Mouse (Mus musculus) retina, adult 2 months (tissue): ENCODE measurements at regions not wholly inside any gene's neighbourhood (a gene's known extent, or its start where the extent isn't known, plus 50 kb on each side); places are given as distances from the start of the nearest gene placed in this dataset.

Experiments used
- DNase-seq: peaks from one replicate; pipeline ENCODE4 v3.0.0-alpha.2; 2012; ENCODE audit warnings: low read depth, low spot score

DNA sequence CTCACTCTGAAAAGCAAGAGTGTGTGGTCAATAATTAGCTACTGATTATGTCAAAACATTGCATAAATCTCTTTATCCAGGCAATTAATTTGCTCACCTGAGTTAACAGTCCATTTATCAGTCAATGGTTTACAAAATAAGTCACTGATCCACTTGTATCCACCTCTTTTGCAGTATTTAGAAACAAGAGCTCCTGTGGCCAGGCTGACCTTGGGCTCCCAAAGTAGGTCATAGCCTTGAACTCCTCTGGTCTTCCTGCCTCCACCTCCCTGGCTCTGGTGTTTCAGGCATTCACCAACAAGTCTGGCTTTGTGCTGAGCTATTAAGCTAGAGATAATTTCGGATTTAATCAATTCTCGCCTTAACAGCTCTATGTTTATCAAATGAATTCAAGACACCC is 675.8 kb upstream of the Tmem132c start:
- DNase-seq, result no peak

DNA sequence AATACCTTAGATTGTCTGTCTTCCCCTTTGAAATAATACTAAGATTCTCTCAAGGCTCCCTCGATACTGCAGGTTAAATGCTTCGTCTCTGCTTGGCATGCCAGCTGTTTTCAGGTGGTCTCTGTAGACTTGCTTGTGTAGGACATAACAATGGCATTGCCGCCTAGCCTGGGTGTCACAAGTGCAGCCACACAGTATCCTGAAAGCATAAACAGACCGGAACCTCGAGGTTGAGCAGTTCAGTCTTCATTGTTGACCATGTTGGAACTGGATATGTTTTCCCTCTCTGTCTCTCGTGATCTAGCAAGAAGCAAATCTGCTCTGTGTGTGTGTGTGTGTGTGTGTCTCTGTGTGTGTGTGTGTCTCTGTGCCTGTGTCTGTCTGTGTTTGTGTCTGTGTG is 675.4 kb upstream of the Tmem132c start:
- DNase-seq, result no peak

DNA sequence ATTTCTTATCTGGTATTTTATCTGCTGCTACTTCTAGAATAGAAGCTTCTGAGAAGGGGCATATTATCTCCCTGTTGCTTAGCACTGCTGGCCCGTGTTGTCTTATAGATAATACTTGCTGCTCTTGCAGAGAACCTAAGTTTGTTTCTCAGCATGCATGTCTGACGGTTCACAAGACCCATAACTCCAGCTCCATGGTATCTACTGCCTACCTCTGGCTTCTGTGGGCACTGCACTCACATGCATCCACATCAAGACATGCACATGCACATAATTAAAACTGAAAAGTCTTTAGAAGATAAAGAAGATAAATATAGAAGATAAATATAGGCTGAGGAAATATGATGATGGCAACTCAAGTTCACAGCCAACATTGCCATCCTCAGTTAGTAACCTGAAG is 667.8 kb upstream of the Tmem132c start:
- no peak for DNase-seq

DNA sequence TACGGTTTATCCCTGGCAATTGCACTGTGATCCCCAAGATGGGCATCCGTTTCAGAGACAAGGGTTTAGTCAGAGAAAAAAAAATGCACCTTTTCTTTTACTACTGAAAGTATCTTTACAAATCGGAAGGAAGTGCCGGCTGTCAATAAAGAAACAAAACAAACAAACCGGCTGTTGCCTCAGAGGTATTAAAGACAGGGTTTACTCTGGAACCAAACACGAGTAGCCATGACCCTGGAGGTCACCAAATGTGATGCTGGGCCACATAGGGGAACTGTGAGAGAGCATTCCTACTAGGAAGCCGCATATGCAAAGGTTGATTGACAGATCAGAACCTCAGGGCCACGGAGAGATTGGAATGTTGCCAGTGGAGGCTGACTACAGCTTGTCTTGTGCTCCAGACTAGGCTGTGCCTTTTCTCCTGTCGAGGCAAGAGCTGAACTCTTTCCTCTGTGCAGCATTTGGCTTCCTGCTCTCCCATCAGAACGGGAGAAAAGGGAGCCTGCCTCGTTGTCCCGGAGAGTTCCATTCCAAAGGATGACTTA is 643.8 kb upstream of the Tmem132c start:
- no peak for DNase-seq

DNA sequence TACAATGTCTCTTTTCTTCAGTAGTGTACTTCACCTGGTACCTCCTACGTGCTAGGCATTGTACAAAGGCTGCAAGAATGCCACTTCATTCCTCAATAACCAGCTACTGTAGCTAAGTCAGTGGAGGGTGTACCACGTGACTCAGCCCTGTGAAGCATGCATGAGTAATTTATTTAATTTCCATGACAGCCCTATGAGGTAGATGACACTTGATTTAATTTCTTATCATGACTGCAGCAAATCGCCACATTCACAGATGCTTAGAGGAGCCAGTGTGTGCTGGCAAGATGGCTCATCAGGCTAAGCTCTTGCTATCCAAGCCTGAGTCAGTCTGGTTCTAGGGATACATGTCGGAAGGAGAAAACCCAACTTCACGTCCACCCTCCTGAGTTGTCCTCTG is 642.0 kb upstream of the Tmem132c start:
- DNase-seq, result no peak

DNA sequence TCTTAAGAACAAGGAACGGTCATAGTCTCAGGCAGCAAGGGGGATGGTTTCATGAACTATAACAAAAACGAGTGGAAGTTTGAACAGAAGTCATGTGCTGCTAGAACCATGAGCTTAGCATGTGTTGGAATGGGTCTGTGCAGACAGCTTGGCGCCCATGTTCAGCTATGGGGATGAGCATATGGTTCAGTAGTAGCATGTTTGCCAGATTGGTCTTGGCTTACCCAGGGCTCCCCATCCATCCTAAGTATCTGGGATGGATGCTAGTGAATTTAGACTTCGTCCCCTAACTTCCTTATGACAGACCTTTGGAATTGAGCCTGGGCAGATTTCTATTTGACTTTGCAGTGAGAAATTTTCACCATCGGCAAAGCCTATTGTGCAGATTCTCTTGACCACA is 634.9 kb upstream of the Tmem132c start:
- DNase-seq, result no peak

DNA sequence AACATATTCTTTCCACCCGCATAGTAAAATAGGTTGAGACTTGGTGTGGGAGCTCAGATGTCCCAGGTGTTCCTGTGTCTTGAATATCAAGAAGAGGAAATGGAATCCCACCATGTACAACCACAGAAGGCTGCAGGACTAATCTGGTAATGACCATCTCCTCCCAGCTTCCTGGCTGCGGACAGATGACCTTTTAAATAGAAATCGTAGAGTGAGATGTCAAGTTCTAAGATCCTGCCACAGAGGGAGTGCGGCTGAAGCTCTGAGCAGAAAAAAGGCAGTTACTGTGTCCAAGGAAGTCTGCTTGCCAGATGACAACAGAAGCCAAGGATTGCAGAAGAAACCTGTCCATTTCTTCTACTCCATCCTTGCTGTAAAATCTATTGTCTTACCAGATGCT is 629.0 kb upstream of the Tmem132c start:
- DNase-seq, result no peak

DNA sequence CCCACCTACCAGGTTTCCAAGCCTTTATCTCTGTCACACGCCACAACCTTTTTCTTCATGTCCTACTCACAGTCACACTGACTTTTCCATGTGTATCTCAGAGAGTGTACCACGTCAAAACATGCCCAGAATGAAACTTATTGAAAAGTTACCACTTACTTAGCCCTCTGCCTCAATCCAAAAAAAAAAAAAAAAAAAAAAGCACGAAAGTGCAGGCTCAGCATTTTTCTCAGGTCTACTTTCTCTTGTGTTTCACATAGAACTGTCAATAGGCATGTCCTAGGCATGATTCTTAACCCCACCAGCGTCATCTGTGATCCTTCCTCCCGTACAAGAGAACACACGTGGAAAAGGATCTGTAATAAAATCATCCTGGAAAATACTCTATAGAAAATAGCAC is 619.1 kb upstream of the Tmem132c start:
- DNase-seq, result no peak

DNA sequence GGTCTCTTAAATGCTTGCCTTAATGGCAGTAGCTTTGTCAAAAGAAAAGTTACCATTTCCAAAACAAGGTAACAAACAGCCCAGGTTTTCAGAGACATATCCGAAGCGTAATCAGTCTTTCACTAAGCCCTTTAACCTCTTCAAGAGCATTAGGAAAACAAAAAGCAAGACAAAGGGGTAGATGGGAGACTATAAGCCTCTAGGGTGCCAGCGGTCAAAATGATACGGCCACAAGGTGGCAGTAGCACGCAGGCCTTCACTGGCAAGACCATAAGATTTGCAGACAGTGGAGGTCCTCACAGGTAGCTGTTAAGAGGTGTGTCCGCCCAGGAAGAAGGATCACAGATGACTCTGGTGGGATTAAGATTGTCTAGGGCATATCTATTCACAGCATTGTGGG is 618.4 kb upstream of the Tmem132c start:
- peak; percentile 8 for DNase-seq

DNA sequence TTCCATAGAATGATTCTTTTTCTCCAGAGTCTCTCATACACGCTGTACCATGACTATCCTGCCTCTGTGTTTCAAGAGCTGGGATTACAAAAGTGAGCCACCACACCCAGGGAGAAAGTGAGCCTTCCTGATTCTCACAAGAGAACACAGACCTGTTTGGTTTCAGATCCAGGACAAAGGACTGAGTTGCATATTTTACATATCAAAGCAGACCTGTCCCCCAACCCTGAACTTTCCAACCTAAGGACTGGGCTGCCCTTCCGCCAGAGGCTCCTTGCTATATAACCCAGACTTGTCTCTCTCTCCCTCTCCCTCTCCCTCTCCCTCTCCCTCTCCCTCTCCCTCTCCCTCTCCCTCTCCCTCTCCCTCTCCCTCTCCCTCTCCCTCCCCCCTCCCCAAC is 611.8 kb upstream of the Tmem132c start:
- DNase-seq, result no peak

DNA sequence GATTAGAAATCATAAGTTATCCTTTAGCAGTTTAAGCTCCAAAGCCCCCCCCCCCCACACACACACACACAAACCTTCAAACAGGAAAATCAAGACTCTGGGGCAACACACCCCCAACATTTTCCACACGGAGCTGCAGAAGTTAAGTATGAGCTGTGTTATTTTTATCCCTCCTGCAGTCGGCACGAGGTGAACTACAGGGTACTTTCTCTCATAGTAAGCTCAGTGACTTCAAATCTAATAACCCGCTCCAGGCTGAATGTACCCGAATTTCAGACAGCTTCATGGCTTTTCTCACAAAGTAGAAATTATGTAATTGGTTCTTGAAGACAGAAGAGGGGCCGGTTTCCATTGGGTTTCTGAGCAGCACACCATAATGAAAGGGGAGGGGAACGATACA is 591.2 kb upstream of the Tmem132c start:
- DNase-seq, result no peak

DNA sequence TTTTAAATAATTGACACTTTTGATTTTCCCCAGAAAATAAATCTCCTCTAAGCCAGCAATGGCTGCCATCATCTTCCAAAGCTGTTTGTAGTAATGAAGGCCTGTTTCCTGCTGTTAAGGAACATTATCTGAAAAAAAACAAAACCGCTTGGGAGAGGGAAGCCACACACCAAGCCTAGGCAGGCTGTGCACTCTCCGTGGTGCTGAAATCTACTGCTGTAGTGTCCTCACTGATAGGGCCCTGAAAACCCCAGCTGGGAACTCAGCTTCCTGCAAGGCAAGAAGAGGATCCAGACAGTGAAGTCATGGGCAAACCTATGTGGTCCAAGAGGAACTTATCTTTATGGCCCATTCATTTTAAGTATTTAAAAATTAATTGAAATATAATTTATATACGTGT is 590.2 kb upstream of the Tmem132c start:
- no peak for DNase-seq

DNA sequence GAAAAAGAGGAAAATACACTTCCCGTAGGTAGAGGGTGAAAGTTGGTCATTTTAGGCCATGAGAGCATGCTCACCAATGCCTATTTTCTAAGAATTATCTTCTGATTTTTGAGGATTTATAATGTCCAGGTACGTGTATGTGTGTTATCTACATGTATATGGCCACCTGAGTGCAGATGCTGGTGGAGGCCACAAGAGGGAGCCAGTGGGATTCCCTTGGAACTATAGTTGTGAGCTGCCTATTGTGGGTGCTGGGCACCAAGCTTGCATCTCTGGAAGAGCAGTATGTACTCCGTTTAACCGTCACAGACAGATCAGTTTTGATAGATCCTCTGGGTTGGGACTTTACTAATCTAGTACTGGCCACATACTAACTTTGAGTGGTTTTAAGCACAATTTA is 579.0 kb upstream of the Tmem132c start:
- no peak for DNase-seq

DNA sequence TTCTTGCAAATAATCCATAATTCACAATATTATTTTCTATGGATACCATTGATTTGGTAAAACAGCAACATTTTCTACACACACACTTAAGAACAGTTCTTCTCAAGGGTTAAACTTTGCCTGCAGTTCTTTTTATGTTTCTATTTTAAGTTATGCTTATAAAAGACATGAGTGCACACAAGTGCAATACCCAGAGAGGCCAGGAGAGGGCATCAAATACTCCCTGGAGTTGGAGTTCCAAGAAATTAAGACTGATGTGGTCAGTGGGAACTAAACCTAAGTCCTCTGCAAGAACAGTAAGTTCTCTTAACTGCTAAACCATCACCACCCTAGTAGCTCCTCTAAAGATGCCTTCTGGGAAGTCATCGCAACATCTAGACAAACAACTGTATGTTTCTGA is 570.5 kb upstream of the Tmem132c start:
- no peak for DNase-seq

DNA sequence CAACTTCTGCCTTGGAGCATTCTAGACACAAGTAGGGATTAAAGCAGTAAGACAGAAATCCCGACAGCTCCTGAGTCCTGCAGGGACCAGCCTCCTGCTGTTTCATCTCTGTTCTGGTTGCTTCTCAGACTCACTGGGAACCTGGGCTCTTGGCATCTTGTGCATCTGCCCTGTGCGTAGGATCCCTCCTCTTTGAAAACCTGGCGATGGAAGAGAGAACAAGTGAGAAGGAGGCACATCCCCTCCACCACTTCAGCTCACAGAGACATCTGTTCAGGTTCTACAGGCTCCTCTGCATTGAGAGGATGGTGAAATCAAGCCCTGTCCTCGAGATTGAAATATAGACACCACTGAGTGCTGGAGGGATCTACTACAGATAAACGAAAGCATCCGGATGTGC is 561.3 kb upstream of the Tmem132c start:
- no peak for DNase-seq

DNA sequence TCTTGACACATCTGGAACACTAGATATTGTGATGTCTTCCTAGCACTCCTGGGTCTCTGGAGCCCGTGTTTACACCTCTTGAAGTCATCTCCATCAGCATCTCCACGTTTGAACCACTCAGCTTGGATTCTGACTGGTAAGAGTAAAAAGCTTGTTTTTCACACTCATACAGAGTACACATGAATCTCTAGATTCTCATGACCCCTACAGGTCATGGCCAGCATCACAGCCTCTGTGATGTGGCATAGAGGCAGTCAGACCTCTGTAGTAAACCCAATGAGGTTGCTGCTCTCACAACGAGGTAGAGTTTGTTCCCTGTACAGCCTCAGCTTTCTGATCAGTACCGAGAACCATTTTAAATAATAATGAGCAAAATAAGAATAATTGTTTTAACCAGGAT is 542.3 kb upstream of the Tmem132c start:
- peak; percentile 9 for DNase-seq

DNA sequence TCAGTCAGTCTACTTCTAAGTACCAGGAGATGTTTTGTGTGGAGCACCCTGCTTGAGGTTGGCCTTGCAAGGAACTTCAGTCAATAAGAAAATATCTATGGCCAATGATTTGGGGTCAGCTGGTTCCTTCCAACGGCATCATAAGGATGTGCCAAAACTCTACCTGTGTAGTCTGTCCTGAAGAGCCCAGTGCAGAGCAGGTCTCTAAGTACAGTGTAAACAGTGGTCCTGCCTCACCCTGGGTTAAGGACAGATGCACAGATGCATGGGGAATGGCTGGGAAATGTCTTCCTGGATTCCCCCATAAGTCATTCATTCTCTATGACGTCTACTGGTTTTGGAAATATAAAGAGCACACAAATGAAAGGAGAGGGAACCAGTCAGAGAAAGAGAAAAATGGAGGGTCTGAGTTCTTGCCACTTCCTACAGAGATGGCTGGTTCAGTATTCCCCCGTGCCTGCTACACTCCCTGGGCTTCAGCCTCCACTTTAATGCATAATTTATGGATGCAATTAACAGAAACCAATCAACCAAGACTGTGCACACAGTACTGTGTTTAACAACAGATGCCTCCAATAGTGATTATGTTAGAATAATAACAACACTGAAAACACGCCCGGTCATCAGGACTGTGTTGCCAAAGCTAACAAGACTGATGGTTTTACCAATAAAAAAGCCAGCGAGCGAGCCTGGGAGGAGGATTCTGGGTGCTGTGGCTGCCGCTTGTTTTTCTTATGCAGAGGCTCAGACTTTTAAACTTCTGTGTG is 537.9 kb upstream of the Tmem132c start:
- DNase-seq, result no peak

DNA sequence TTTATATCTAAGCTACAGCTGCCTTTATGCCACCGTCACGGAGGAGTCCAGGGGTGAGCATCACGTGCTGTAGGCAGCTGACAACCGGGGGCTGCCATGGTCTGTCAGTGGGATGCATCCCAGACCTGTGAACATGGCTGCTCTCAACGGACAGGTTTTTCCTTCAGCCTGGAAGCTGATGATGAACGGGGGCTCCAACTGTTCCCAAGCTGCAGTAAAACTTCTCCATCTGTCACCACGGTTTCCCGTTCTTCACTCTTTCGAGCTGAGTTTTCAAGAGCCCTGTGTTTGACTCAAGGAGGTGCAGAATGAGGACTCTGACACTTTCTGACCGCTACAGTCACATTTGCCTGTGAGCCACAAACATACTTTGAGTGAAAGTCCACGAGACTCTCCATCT is 535.7 kb upstream of the Tmem132c start:
- DNase-seq, result no peak

DNA sequence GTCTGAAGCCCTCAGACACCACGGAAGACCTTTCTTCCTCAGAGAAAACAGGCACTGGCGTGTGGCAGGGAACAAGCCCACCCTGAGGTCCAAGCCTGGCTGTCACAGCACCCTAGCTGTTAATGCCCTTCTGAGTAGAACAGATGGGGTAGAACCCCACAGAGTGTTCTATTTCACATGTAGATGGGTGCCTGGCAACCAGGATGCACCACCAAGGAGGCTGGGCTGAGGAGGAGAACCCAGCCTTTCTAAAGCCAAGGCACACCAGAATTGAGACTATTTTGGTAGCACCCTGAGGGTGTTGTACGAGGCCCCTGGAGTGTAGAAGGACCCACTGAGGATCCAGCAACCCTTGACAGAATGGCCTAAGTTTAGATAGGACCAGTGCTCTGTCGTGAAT is 534.9 kb upstream of the Tmem132c start:
- DNase-seq, result no peak

DNA sequence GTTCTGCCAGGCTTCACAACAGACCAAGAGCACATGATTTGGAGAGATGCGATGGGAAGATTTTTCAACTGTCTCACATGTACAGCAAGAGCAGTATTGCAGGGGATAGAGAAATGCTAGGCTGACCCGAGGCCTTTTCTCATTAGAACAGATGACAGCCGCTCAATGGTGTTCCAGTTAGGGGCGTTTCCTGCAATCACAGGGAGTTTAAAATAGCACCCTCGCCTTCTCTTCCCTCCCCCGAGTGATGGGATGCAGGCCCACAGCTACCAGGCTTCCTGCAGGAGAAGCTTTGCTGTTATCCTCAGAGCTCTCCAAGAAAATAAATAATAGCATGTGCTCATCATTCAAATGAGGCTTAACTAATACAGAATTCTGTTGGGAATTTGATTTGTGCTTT is 526.9 kb upstream of the Tmem132c start:
- DNase-seq, result no peak

DNA sequence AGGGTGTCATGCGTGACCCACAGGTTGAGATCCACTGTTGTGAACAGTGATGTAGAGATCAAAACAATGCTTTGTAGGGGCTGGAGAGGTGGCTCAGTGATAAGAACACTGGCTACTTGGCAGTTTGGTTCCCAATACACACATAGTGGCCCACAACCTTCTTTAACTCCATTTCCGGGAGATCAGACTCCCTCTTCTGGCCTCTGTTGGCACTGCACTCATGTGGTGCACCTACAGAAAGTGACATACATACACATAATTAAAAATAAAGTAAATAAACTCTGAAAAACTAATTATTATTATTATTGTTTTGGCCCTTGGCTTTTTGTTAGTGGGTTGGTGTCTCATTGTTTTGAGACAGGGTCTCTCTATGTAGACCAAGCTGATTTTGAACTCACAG is 523.2 kb upstream of the Tmem132c start:
- DNase-seq, result no peak

DNA sequence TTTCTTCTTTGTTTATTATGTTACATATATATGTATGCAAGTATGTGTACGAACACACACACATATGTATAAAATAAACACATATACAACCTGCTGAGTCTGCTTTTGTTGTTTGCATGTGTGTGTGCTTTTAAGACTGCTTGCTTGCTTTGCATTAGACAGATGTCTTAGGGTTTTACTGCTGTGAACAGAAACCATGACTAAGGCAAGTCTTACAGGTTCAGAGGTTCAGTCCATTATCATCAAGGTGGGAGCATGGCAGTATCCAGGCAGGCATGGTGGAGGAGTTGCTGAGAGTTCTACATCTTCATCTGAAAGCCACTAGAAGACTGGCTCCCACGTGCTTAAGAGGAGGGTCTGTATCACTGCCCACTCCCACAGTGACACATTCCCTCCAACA is 520.3 kb upstream of the Tmem132c start:
- DNase-seq, result no peak

DNA sequence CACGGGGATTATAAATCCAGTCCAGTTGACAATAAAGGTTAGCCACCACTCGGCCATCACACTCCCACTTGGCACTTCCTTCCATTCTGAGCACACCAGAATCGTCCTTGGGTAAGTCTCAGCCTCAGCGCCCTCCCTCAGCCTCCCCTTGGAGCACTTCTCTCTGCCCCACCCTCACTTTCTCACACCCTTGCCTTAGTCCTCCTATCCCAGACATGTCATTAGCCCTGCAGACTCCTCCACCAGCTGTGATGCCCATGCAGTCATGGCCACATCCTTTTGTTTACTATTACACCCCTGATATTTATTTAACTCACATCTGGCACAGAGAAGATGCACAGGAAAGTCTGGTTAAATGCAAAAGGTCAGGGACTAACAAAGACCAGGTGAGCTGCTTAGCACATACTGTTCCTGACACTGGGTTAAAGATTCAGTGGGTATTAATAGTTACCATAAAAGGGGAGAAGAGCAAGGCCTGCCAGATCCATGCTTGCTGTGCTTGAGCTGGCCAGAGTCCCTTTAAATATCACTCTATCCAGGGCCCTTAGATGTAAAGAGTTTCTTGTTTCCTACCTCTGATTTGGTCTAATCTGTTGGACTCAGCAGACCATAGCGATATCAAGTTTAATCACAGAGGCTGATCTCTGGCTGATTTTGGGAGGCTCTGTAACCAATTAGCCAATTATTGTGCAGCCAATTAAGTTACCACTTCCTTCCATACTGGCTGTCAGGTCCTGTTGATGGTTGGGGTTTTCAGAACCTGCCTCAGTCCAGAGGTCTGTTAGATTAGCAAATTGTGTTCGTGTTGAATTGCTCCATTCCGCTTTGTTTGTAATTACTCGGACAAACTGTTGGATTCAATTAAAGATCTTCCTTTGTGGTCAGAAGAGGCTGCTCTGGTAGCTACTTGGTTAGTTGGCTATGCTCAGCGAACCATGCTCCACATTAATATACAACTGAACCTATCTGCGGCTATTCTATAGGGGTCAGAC is 518.0 kb upstream of the Tmem132c start:
- no peak for DNase-seq
